Mouse (Mus musculus) bone marrow, adult 2 months (tissue): ENCODE results near the gene Cmbl.

ENCODE experiments used
- CTCF ChIP-seq: fragments of 200-500 bp; IDR thresholded peaks from 2 replicates; pipeline ENCODE4 v1.5.1; 2011; ENCODE audit warnings: low read length, control low read depth; ENCODE audit not compliant: control insufficient read depth, insufficient read depth
- POLR2A ChIP-seq: fragments of 200-500 bp; IDR thresholded peaks from 2 replicates; pipeline ENCODE4 v1.6.1; 2011; ENCODE audit warnings: low read depth, mild to moderate bottlenecking, control low read depth, low read length, borderline replicate concordance; ENCODE audit not compliant: control insufficient read depth

GRCm38 (mm10) chr15:31568581-31568996, 3.4 kb downstream of the Cmbl start:
- TF ChIP-seq CTCF (no peak), POLR2A (no peak)
